Mouse (Mus musculus): ENCODE measurements around the gene Slc39a11.
A peak's percentile ranks its signal among the peaks of the same experiment; 100 is the strongest.

Gene Slc39a11

GRCm38 (mm10) chr11:113232049-113232448 is 417.8 kb downstream of the Slc39a11 start:
- no peak for DNase-seq (ENCODE audit: low read depth)

GRCm38 (mm10) chr11:113230410-113231132 is 419.3 kb downstream of the Slc39a11 start:
- no peak for DNase-seq (ENCODE audit: low read depth)

DNA sequence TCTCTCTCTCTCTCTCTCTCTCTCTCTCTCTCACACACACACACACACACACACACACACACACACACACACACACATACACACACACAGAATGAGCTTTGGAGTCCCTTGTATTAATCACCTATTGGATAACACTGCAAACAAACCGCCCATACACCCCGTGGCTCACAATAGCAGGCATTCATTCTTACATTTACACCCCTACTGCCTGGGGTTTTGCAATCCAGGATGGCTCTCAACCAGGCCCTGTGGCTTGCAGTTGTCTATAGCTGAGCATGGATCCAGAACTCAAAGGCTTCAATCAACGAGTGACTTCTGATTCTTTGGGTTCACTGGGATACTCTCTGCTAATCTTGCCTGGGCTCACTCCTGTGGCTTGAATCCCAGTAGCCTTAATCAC is 424.1 kb downstream of the Slc39a11 start:
- no peak for DNase-seq (ENCODE audit: low read depth)

- DNase-seq (ENCODE audit: low read depth): no peak
These were observed 426.0 kb downstream of the Slc39a11 start for GRCm38 (mm10) chr11:113223756-113224323.

DNA sequence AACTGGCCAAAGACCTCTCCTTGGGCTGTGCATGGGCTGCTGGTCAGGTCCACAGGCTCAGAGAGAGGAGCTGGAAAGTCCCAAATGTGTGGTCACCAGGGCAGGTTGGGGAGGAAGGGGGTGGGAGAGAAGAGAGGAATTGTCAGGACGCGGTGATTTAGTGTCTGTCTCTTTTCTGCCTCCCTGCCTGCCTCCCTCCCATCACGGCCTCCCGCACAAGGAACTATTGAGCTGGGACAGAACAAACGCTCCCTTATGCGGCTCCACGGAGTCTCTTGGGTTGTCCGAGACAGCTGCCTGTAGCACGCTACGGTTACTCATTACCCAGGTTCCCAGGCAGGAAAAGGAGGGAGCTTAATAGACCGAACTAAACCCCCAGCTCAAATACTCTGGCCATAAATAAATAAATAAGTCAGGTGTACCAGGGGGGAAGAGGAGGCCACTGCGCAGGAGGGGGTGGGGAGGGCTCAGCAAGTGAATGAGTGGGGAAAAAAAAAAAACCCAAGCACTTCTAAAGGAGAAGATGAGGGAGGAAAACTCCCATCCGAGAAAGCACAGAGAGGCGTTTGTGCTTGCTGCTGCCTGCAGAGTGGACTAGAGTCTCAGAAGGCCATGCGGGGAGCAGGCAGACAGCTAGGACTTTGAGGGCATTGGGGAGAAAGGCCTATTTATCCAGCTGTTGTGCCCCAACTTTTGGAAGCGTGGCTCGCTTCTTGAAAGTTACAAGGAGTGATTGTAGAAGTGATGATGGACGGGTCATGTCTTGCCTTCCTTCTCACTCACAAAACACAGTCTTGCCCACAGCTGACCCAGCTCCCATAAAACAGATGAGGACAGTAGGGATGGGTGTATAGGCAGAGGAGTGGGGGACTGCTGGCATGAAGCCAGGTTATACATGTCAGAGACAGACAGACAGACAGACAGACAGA is 428.3 kb downstream of the Slc39a11 start:
- DNase-seq (ENCODE audit: low read depth): no peak

DNA sequence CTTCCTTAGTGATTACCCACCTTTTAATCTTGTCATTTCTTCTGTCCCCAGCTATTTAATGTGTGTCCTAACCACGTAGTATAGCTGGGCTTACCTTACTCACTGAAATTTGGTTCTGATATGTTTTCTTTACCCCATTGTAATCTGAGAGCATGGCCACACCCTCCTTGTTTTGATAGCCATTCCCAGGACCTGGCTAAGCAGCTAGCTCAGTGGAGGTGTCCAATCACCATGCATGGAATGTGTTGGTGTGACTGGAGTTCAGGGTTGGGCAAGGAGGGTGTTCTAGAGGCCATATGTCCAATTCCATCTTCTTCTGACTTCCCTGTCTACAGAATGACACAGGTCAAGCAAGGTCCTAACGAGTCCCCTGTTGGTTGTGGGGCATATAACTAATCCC is 429.2 kb downstream of the Slc39a11 start:
- DNase-seq (ENCODE audit: low read depth): no peak

- no peak for DNase-seq (ENCODE audit: low read depth)
These were observed 435.1 kb downstream of the Slc39a11 start for GRCm38 (mm10) chr11:113214741-113215140.

DNA sequence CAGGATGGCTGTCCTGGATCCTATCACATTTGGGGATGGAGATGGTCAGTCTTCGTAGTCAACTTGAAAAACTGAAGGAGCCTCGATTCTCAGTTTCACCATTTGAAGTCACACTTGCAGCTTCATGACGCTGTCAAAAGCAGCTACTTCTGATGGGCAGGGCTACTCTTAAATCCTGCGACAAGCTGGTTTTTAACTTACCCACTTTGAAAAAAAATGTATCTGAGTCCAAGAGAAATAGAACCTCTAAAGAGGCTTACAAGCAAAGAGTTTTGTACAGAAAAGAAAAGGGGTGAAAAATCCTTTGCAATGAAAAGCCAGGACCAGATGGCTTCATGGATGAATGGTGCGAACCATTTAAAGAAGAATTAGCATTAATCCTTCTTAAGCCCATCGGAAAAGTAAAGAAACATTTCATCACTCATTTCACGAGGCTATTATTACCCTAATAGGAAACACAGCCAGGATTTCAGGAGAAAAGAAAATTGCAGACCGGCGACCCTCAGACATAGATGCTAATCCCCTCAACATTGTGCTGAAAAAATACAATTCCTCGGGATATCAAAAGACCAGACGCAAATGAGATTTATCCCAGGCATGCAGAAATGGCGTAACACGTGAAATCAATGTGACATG is 437.4 kb downstream of the Slc39a11 start:
- DNase-seq (ENCODE audit: low read depth): no peak

GRCm38 (mm10) chr11:113209220-113209878 is 440.5 kb downstream of the Slc39a11 start:
- peak; percentile 22 for DNase-seq (ENCODE audit: low read depth)

GRCm38 (mm10) chr11:113208521-113209072 is 441.3 kb downstream of the Slc39a11 start:
- peak; percentile 73 for DNase-seq (ENCODE audit: low read depth)

GRCm38 (mm10) chr11:113207966-113208365 is 441.9 kb downstream of the Slc39a11 start:
- DNase-seq (ENCODE audit: low read depth): peak; percentile 80

- DNase-seq (ENCODE audit: low read depth): peak; percentile 76
These were observed 443.8 kb downstream of the Slc39a11 start for GRCm38 (mm10) chr11:113206099-113206498.

- DNase-seq (ENCODE audit: low read depth): no peak
These were observed 446.9 kb downstream of the Slc39a11 start for GRCm38 (mm10) chr11:113203008-113203407.

DNA sequence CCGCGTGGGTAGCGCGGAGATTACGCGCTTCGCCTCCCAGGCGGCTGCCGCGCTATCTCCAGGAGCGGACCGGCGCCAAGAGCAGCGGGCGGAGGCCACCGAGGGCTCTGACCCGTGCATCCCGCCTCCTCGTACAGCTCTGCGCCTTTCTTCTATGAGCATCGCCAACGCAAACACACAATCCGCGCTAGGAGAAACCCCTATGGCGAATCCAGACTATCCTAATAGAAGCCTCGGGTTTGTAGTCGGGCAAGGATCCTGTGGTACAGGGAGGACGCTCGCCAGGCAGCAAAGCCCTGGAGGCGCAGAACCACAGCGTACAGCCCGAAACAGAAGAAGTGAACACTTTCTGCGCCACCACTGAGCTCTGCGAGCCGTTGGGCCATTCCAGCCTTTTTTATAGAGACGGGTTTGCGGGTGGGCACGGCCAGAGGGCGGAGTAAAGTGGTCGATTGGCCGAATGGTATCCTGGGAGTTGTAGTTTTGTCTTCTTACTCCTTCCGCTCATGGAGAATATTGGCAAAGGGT is 448.3 kb downstream of the Slc39a11 start:
- DNase-seq (ENCODE audit: low read depth): peak; percentile 80

DNA sequence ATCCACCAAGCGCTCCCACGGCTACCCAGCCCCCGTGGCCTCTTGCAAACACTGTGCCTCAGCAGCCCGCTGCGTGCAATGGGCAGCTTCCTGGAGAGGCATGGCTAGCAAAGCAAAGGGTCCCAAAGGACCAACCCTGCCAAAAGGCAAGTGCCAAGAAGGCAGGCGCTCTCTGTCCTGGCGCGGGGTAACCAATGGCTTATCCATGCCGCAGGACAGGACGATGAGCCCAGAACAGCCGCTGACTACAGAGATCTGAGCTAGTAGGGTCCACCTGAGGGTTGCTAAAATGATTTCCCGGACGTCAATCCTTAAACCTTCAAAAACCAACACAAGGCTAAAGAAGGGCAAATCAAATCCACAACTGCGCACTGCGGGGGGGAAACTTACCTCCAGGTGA is 449.0 kb downstream of the Slc39a11 start:
- no peak for DNase-seq (ENCODE audit: low read depth)

- DNase-seq (ENCODE audit: low read depth): no peak
These were observed 451.3 kb downstream of the Slc39a11 start for GRCm38 (mm10) chr11:113198586-113198985.

DNA sequence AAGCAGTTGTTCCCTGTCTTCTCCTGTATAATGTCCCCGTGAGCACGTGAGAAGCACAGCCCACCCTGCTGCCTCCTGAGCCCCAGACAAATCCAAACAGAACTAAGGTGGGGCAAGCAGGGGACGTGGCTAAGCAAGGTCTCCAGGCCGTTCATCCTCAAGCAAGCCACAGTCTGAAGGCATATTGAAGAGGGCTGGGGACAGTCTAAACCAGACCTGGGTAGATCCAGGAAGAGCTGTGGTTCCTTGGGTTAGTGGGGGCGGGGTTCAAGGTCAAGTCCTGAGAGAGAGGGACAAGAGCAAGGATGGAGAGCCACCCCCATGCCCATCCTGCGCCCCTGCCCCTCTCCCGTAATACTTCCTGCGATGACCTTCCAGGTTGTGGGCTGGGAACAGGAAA is 452.3 kb downstream of the Slc39a11 start:
- no peak for DNase-seq (ENCODE audit: low read depth)

DNA sequence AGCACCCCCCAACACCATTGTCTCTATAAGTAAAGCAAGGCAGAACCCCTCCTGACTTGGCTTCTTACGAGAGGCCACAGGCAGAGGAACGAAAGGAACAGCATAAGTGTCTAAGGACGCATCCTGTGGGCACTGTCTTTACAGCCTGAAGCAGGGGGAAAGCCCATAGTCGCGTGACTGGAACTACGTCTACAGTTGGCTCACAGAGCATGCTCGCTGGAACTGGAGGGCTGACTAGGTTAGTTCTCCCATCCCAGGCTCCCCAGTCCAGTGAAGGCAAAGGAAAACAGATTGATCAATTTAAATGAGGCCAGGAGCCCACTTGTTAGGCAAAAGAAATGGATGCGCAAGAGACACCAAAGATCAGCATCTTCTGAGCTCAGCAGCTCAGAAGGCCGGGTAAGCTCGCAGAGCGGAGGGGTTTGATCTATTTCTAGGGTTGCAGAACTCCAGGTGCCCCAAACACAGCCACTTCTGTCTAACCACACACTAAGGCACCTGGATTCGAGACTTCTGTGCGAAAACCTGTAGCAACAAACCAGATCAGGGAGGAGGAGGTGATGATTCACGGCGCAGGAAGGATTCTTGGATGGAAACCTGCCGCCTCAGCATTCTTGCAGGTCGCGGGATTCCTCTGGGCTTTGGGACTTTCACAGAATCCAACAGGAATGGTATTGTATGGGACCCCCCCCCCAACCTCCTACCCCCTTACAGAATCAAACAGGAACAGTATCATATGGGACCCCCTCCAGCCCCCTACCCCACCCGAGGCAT is 453.5 kb downstream of the Slc39a11 start:
- DNase-seq (ENCODE audit: low read depth): peak; percentile 57

All from naive thymus-derived CD4-positive, alpha-beta T cell, adult 2 months (primary cell).